Mouse (Mus musculus) liver, embryonic 14.5 days (tissue): Measurements from ENCODE around the gene Cpeb3. TPM values are rescaled to one million over a fixed set of nuclear protein-coding genes. Genes with fewer than 3 reads are reported as not detected.
A peak's percentile ranks its signal among the peaks of the same experiment; 100 is the strongest.
"Not testable (repeated sequence)": the region's sequence is repeated elsewhere in the genome, so short reads cannot be mapped to it uniquely, and the experiment has no call there.

ENCODE experiments used
- ATAC-seq: fragments of 200-750 bp; cut with Nextera tagmentation; 2 replicates; pipeline ENCODE4 v1.8.0; 2017; ENCODE audit warnings: moderate number of reproducible peaks, mild to moderate bottlenecking, moderate library complexity; ENCODE audit not compliant: insufficient read depth
- DNase-seq, 3 experiments: peaks; one replicate each; pipeline ENCODE4 v3.0.0-alpha.2; 2012 to 2013; ENCODE audit warnings: low read depth in 3 of 3, low spot score in 3 of 3
- H3K27ac ChIP-seq: fragments of 300-500 bp; sonication (generic); 2 replicates; pipeline ENCODE4 v1.5.1; 2014; ENCODE audit warnings: moderate library complexity, mild to moderate bottlenecking, control low read depth, inconsistent platforms
- H3K27me3 ChIP-seq: fragments of 300-500 bp; sonication (generic); 2 replicates; pipeline ENCODE4 v1.6.1; 2014; ENCODE audit warnings: mild to moderate bottlenecking, low read length, moderate library complexity; ENCODE audit not compliant: control insufficient read depth, insufficient read depth
- H3K36me3 ChIP-seq: fragments of 300-500 bp; sonication (generic); replicated peaks from 2 replicates; pipeline ENCODE4 v1.6.1; 2014; ENCODE audit warnings: low read depth; ENCODE audit not compliant: control insufficient read depth, insufficient read depth
- H3K4me1 ChIP-seq, 2 experiments: fragments of 200-500 bp in 1 of 2; fragments of 300-500 bp in 1 of 2; sonication (generic) in 1 of 2; replicated peaks; 2 replicates each; pipeline ENCODE4 v1.6.1; 2012 to 2014; ENCODE audit warnings: antibody characterized with exemption in 1 of 2, inconsistent platforms in 1 of 2, low read length in 1 of 2; ENCODE audit not compliant: control insufficient read depth in 2 of 2, insufficient read depth in 2 of 2
- H3K4me2 ChIP-seq: fragments of 300-500 bp; sonication (generic); 2 replicates; pipeline ENCODE4 v1.6.1; 2014; ENCODE audit warnings: low read depth, mild to moderate bottlenecking, control low read depth, moderate library complexity
- H3K4me3 ChIP-seq, 2 experiments: fragments of 200-500 bp in 1 of 2; fragments of 300-500 bp in 1 of 2; sonication (generic) in 1 of 2; 2 replicates each; pipeline ENCODE4 v1.5.1; 2012 to 2014; ENCODE audit warnings: low read depth in 2 of 2, low read length in 2 of 2, mild to moderate bottlenecking in 2 of 2, control low read depth in 1 of 2, inconsistent platforms in 1 of 2, moderate library complexity in 1 of 2; ENCODE audit not compliant: insufficient read depth in 1 of 2
- H3K9ac ChIP-seq: fragments of 300-500 bp; sonication (generic); replicated peaks from 2 replicates; pipeline ENCODE4 v1.6.1; 2014; ENCODE audit warnings: mild to moderate bottlenecking, control low read depth, moderate library complexity
- H3K9me3 ChIP-seq: fragments of 300-500 bp; sonication (generic); 2 replicates; pipeline ENCODE4 v1.6.1; 2016; ENCODE audit warnings: low read length, mixed read lengths; ENCODE audit not compliant: control insufficient read depth
- CTCF ChIP-seq: IDR thresholded peaks from 2 replicates; pipeline ENCODE4 v1.5.1; 2016; ENCODE audit warnings: antibody characterized with exemption, low read depth, control low read depth
- EP300 ChIP-seq: IDR thresholded peaks from 2 replicates; pipeline ENCODE4 v1.6.1; 2016; ENCODE audit warnings: antibody characterized with exemption, low read depth
- WGBS: fragments of 180-500 bp; shearing (Covaris S2); extraction: QIAGEN DNeasy Blood & Tissue Kit; methylation state at CpG from one replicate; pipeline ENCODE4 v1.1.7; 2014; ENCODE audit not compliant: insufficient replicate concordance; 5-methylcytosine and 5-hydroxymethylcytosine counted together
- polyA plus RNA-seq, 2 experiments: library from polyadenylated mRNA; depleted of rRNA in 1 of 2; stranded (reverse) in 1 of 2; unstranded in 1 of 2; fragments of >200 nt; fragmentation: Nextera tagmentation in 1 of 2; extraction: Ambion mirVana in 1 of 2; gene quantifications; 2 replicates each; pipeline versions ENCODE4 v1.2.1 to v1.2.3; 2012 to 2014

Cpeb3 gene
- polyA plus RNA-seq, 2 experiments, result 1.9 to 2.4 TPM

GRCm38 (mm10) chr19:37237306-37237705 lies 28.9 kb upstream of the Cpeb3 start:
- ATAC-seq (peak; percentile 48), DNase-seq (peak; percentile 61 to 80 (median 68))
- Histone ChIP-seq H3K9ac (peak overlapping the region; percentile 85), H3K27ac (peak overlapping the region; percentile 99), H3K27me3 (peaks cover 5% of the 10 kb centered on the region; the same call in 1 of the 2 replicates), H3K4me3 (peak overlapping the region; percentile 47 to 57), H3K4me1 (peaks cover 55 to 63% of the 10 kb centered on the region in 2 experiments), H3K4me2 (peak overlapping the region; percentile 87), H3K9me3 (no peaks in the 10 kb centered on the region), H3K36me3 (no peaks in the 10 kb centered on the region)
- TF ChIP-seq CTCF, result no peak
- TF ChIP-seq EP300, result peak; percentile 62
- 13% methylated on average over 5 of the region's 5 CpGs for WGBS

- no peak overlapping the region for H3K4me3 ChIP-seq
- peak overlapping the region; percentile 87 for H3K4me2 ChIP-seq
- H3K4me1 ChIP-seq, result peaks cover 68 to 70% of the 10 kb centered on the region in 2 experiments
- no peaks in the 10 kb centered on the region for H3K36me3 ChIP-seq
- no peaks in the 10 kb centered on the region for H3K9me3 ChIP-seq
- H3K27ac ChIP-seq, result peak overlapping the region; percentile 99
- DNase-seq (no peak), ATAC-seq (no peak)
- peak overlapping the region; percentile 51 for H3K9ac ChIP-seq
- TF ChIP-seq CTCF (no peak), EP300 (no peak)
- peaks cover 5% of the 10 kb centered on the region; the same call in 1 of the 2 replicates for H3K27me3 ChIP-seq
- WGBS, result 67% methylated on average over 8 of the region's 8 CpGs
Measured at GRCm38 (mm10) chr19:37235818-37236217, 27.4 kb upstream of the Cpeb3 start.

GRCm38 (mm10) chr19:37233561-37234539 lies 25.4 kb upstream of the Cpeb3 start:
- Histone ChIP-seq H3K36me3 (no peaks in the 10 kb centered on the region), H3K4me2 (peak overlapping the region; percentile 87), H3K4me1 (peaks cover 56 to 60% of the 10 kb centered on the region in 2 experiments), H3K4me3 (peak overlapping the region; percentile 69 to 72), H3K27me3 (peaks cover 5% of the 10 kb centered on the region; the same call in 1 of the 2 replicates), H3K27ac (peak overlapping the region; percentile 73), H3K9ac (peak overlapping the region; percentile 78), H3K9me3 (no peaks in the 10 kb centered on the region)
- ATAC-seq, result peak; percentile 22
- no peak for TF ChIP-seq EP300
- TF ChIP-seq CTCF, result peak; percentile 65
- DNase-seq, result no peak
- 6% methylated on average over 63 of the region's 63 CpGs for WGBS

- peak; percentile 75 to 84 (median 84) for DNase-seq
- Histone ChIP-seq H3K4me2 (peak overlapping the region; percentile 87), H3K27ac (peak overlapping the region; percentile 94)
Measured at GRCm38 (mm10) chr19:37232598-37232997, 24.2 kb upstream of the Cpeb3 start.

More at GRCm38 (mm10) chr19:37232598-37232997, 24.2 kb upstream of the Cpeb3 start:
- Histone ChIP-seq H3K4me1 (peaks cover 47 to 55% of the 10 kb centered on the region in 2 experiments), H3K9ac (peak overlapping the region; percentile 64), H3K4me3 (peak overlapping the region in 1 of 2 experiments; percentile 72; a peak in 3 of 4 replicates)
- H3K36me3 ChIP-seq, H3K27me3 ChIP-seq, H3K9me3 ChIP-seq: not testable (repeated sequence)
- peak; percentile 92 for TF ChIP-seq EP300
- WGBS, result 25% methylated on average over 9 of the region's 9 CpGs
- peak; percentile 64 for ATAC-seq
